Mouse (Mus musculus) small intestine, adult 2 months (tissue): Measurements from ENCODE around the gene Cacna1i. TPM values are rescaled to one million over a fixed set of nuclear protein-coding genes. Genes with fewer than 3 reads are reported as not detected.

Experiments used
- H3K27ac ChIP-seq: fragments of 200-500 bp; 2 replicates; pipeline ENCODE4 v1.5.1; 2012; ENCODE audit warnings: low read depth, low read length, control low read depth, inconsistent platforms; ENCODE audit not compliant: insufficient read depth
- H3K27me3 ChIP-seq: fragments of 200-500 bp; 2 replicates; pipeline ENCODE4 v1.6.1; 2012; ENCODE audit warnings: mild to moderate bottlenecking, moderate library complexity, low read length, inconsistent platforms; ENCODE audit not compliant: control insufficient read depth, insufficient read depth
- H3K36me3 ChIP-seq: fragments of 200-500 bp; 2 replicates; pipeline ENCODE4 v1.6.1; 2012; ENCODE audit warnings: mild to moderate bottlenecking, low read length, control low read depth, inconsistent platforms; ENCODE audit not compliant: control insufficient read depth, insufficient read depth
- H3K4me1 ChIP-seq: fragments of 200-500 bp; 2 replicates; pipeline ENCODE4 v1.6.1; 2012; ENCODE audit warnings: low read length, inconsistent platforms, mixed read lengths; ENCODE audit not compliant: control insufficient read depth, insufficient read depth, insufficient read length
- H3K4me3 ChIP-seq: fragments of 200-500 bp; 2 replicates; pipeline ENCODE4 v1.5.1; 2012; ENCODE audit warnings: low read depth, mild to moderate bottlenecking, control low read depth, inconsistent platforms, low read length, moderate library complexity
- CTCF ChIP-seq: fragments of 200-500 bp; IDR thresholded peaks from 2 replicates; pipeline ENCODE4 v1.5.1; 2012; ENCODE audit warnings: low read depth, mild to moderate bottlenecking, control low read depth, inconsistent platforms, low read length, moderate library complexity, mixed read lengths; ENCODE audit not compliant: insufficient replicate concordance, insufficient read length; ENCODE audit errors: extremely low read depth
- POLR2A ChIP-seq: fragments of 200-500 bp; IDR thresholded peaks from 2 replicates; pipeline ENCODE4 v1.6.1; 2012; ENCODE audit warnings: low read depth, mild to moderate bottlenecking, control low read depth, inconsistent platforms, low read length, moderate library complexity
- WGBS: fragments of 180-500 bp; shearing (Covaris S2); methylation state at CpG from one replicate; pipeline ENCODE4 v1.1.7; 2018; 5-methylcytosine and 5-hydroxymethylcytosine counted together
- polyA plus RNA-seq: library from polyadenylated mRNA; depleted of rRNA; stranded (reverse); fragments of >200 nt; gene quantifications from 2 replicates; pipeline ENCODE4 v1.2.3, GENCODE M21; 2012

Cacna1i gene
- polyA plus RNA-seq, 1 experiment: 0.85 TPM

- no peaks in the 10 kb centered on the region for H3K27me3 ChIP-seq
- peak overlapping the region; percentile 83 for H3K27ac ChIP-seq
- TF ChIP-seq POLR2A (no peak), CTCF (no peak)
- H3K36me3 ChIP-seq: peaks cover 21% of the 10 kb centered on the region
- peaks cover 20% of the 10 kb centered on the region; the same call in 1 of the 2 replicates for H3K4me1 ChIP-seq
- no peak overlapping the region for H3K4me3 ChIP-seq
- 46% methylated on average over 11 of the region's 11 CpGs for WGBS
These were observed 28.5 kb upstream of the Cacna1i start for GRCm38 (mm10) chr15:80258240-80259170.

- H3K4me3 ChIP-seq: no peak overlapping the region
- H3K27ac ChIP-seq: no peak overlapping the region
- peaks cover 21% of the 10 kb centered on the region for H3K36me3 ChIP-seq
- peaks cover 13% of the 10 kb centered on the region; the same call in 1 of the 2 replicates for H3K4me1 ChIP-seq
- H3K27me3 ChIP-seq: no peaks in the 10 kb centered on the region
- TF ChIP-seq POLR2A (no peak), CTCF (no peak)
- WGBS: 75% methylated on average over 8 of the region's 8 CpGs
These were observed 27.5 kb upstream of the Cacna1i start for GRCm38 (mm10) chr15:80259406-80260045.

- Histone ChIP-seq H3K36me3 (peaks cover 21% of the 10 kb centered on the region), H3K4me1 (peaks cover 12% of the 10 kb centered on the region; the same call in 1 of the 2 replicates), H3K4me3 (no peak overlapping the region), H3K27ac (no peak overlapping the region), H3K27me3 (no peaks in the 10 kb centered on the region)
- TF ChIP-seq CTCF (peak; percentile 92), POLR2A (no peak)
- 6% methylated on average over 3 of the region's 3 CpGs for WGBS
These were observed 26.4 kb upstream of the Cacna1i start for GRCm38 (mm10) chr15:80260677-80261076.

GRCm38 (mm10) chr15:80261100-80261499 is 25.9 kb upstream of the Cacna1i start:
- H3K4me3 ChIP-seq: no peak overlapping the region
- H3K27ac ChIP-seq: no peak overlapping the region

GRCm38 (mm10) chr15:80263610-80264575 is 23.1 kb upstream of the Cacna1i start, which contains the start of gene Rps19bp1:
TSS of gene Rps19bp1 (minus strand) at chr15:80264315.
- H3K4me3 ChIP-seq: peak within 1 kb of the TSS; percentile 93
- H3K27me3 ChIP-seq: no peaks in the 10 kb centered on the region
- no peaks in the 10 kb centered on the region for H3K36me3 ChIP-seq
- under 1% methylated on average over 66 of the region's 66 CpGs for WGBS
- H3K27ac ChIP-seq: peak within 1 kb of the TSS; percentile 59
- TF ChIP-seq POLR2A (peak; percentile 67; the same call in 1 of the 2 replicates), CTCF (peak; percentile 11; the same call in 1 of the 2 replicates)
- H3K4me1 ChIP-seq: no peaks in the 10 kb centered on the region; the same call in 1 of the 2 replicates

More at GRCm38 (mm10) chr15:80261100-80261499, 25.9 kb upstream of the Cacna1i start:
- TF ChIP-seq POLR2A: no peak
- Histone ChIP-seq H3K4me1 (peaks cover 12% of the 10 kb centered on the region; the same call in 1 of the 2 replicates), H3K36me3 (peaks cover 18% of the 10 kb centered on the region), H3K27me3 (no peaks in the 10 kb centered on the region)
- 53% methylated on average over 7 of the region's 7 CpGs for WGBS

- H3K27me3 ChIP-seq: no peaks in the 10 kb centered on the region
- H3K4me1 ChIP-seq: no peaks in the 10 kb centered on the region; the same call in 1 of the 2 replicates
- no peak overlapping the region for H3K27ac ChIP-seq
- H3K4me3 ChIP-seq: no peak overlapping the region
- TF ChIP-seq CTCF: peak; percentile 66; the same call in 1 of the 2 replicates
- TF ChIP-seq POLR2A: no peak
- H3K36me3 ChIP-seq: no peaks in the 10 kb centered on the region
- WGBS: 0% methylated on average over 2 of the region's 2 CpGs
These were observed 20.8 kb upstream of the Cacna1i start for GRCm38 (mm10) chr15:80266281-80266680.
